Mouse (Mus musculus): ENCODE measurements at regions not wholly inside any gene's neighbourhood (a gene's known extent, or its start where the extent isn't known, plus 50 kb on each side); places are given as distances from the start of the nearest gene placed in this dataset.

DNA sequence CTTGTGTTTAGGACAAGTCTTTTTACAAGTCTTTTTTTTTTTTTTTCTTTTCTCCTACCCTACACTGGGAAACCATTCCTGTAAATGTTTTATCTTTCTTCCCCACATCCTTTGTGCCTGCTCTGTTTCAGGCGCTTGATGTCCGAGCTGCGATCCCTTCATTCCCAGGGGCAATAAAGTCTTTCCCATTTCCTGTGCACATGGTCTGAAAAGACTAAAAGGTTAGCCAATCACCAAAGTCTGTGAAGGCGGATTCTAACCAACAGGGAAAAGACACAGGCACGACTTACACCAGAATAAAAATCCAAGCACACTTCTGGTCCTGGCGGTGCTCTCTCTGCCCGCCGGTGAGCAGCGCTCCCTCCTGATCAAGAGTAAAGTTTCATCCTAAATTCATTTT lies 135.3 kb upstream of the Slc38a2 start:
- no peak for TF ChIP-seq POLR2A (IDR thresholded peaks at IDR 0.05; ENCODE audit: extremely low read depth, insufficient read depth, low read length)
- TF ChIP-seq CTCF (IDR thresholded peaks at IDR 0.05; ENCODE audit: extremely low read depth, insufficient read depth, low read length) = no peak
